Mouse (Mus musculus): ENCODE data around the gene Homer1.

DNA sequence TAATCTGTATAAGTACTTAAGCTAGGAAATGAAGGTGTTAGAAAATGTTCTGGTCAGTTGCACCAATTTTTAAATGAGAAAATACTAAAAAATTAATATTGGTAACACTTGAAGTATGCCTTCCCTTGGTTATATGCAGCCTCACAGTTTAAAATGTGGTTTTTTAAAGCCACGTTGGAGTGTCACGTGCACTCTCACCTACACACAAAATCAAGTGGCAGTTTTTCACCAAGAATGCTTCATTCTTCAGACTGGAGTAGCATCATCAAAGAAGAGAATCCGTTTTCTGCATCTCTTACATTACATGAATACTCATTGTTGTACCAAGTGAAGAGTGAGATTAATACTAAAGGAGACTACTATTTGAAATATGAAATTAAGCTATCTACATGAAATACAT is 7.1 kb downstream of the Homer1 start:
- TF ChIP-seq CTCF (IDR thresholded peaks at IDR 0.05; ENCODE audit: low read depth) = no peak
- no peak for TF ChIP-seq EP300 (IDR thresholded peaks at IDR 0.05; ENCODE audit: low read depth)

All from liver, embryonic 14.5 days (tissue).